Mouse (Mus musculus): Measurements from ENCODE around the gene Crocc.

Crocc gene

DNA sequence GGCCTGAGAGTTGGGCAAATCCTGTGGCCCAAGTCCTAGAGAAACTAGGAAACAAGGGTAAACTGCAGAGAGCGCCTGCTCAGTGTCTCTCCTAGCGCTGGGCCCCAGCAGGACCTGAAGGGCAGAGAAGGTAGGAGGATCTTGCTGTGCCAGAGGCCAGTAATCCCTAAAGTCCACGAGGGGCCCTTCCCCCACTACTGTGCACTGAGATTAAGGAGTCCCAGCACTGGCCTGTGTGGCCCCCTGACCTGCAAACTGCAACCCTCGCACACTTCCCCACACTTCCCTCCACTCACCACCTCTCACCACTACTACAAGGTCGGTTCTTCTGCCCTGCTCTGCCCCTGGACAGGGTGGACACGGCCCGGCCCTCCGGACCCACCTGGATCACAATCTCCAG lies 7.2 kb downstream of the Crocc start:
- H3K36me3 ChIP-seq (ENCODE audit: control insufficient read depth, insufficient read depth, low read length, poor library complexity, severe bottlenecking), result 0 out of 2 replicates have a peak, but pooled peaks cover 2% of the 10 kb centered on the region
- H3K27me3 ChIP-seq (ENCODE audit: control insufficient read depth, insufficient read depth, low read length, poor library complexity, severe bottlenecking), result no peaks in the 10 kb centered on the region
- DNase-seq (ENCODE audit: low read depth, low spot score), result no peak

DNA sequence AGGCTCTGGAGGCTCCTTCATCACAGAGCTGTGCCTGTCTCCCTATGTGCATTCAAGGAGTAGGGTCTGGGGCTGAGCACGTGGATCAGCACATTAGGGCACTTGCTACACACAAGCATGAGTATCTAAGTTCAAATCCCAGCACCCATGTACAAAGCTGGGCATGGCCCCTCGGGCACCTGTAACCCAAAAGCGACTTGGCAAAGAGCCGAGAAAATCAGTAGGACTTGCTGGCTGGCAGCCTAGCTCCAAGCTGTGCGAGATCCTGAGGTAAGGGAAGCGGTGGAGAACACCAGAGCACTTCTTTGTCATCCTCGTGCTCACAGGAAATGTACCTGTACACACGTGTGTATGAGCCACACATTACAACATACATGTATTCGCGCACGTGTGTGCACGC lies 7.9 kb downstream of the Crocc start:
- no peak for DNase-seq (ENCODE audit: low read depth, low spot score)

DNA sequence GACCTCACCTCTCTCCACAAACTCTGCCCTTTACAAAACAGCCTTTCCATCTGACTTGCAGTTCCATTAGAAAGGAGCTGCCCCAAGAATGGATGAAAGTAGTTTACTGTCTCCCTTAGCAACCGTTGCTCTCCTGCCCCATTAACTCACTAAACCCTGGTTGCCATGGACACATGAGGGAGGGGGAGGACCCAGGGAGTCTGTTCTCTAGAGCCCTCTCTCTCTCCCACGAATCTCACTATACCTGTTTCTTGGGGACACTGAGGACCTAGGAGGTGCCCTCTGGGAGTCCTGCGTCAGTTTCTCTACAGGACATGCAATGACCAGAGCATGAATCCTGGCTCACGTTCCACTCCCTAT lies 10.9 kb downstream of the Crocc start:
- no peak for DNase-seq (ENCODE audit: low read depth, low spot score)
- no peaks in the 10 kb centered on the region; the same call in 1 of the 2 replicates for H3K36me3 ChIP-seq (ENCODE audit: control insufficient read depth, insufficient read depth, low read length, poor library complexity, severe bottlenecking)

More for the DNA sequence above, 7.9 kb downstream of the Crocc start:
- H3K27me3 ChIP-seq (ENCODE audit: control insufficient read depth, insufficient read depth, low read length, poor library complexity, severe bottlenecking), result no peaks in the 10 kb centered on the region
- H3K36me3 ChIP-seq (ENCODE audit: control insufficient read depth, insufficient read depth, low read length, poor library complexity, severe bottlenecking), result 0 out of 2 replicates have a peak, but pooled peaks cover 2% of the 10 kb centered on the region

DNA sequence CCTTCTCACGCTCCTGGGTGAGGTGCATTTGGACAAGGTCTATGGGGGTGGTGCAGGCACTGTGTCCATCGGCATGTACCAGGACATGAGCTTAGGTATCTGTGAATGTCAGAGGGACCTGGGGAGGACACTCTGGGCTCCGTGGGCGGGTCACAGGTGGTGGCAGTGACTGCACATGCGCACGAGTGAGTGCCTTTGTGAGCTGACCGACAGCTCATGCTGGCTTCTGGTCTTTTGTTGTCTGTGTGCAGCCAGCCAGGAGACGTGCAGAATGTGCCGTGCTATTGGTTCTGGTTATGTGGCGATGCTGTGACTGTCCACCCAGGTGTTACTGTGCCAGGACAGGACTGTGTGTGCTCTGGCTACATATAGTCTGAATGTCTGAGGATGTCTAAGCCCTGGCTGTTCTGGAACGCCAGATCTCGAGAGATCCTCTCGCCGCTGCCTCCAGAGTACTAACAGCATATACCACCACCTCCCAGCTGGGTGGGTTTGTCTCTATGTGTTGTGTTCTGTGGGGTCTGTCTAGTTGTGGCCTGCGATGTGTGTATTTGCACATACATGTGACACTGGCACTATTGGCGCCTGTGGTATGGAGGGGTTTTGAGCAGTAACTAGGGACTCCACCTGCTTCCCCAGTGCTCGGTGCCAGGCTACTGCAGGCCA lies 11.4 kb downstream of the Crocc start:
- Histone ChIP-seq H3K36me3 (ENCODE audit: control insufficient read depth, insufficient read depth, low read length, poor library complexity, severe bottlenecking) (no peaks in the 10 kb centered on the region; the same call in 1 of the 2 replicates), H3K27me3 (ENCODE audit: control insufficient read depth, insufficient read depth, low read length, poor library complexity, severe bottlenecking) (no peaks in the 10 kb centered on the region)
- no peak for DNase-seq (ENCODE audit: low read depth, low spot score)

More for the DNA sequence above, 10.9 kb downstream of the Crocc start:
- H3K27me3 ChIP-seq (ENCODE audit: control insufficient read depth, insufficient read depth, low read length, poor library complexity, severe bottlenecking), result no peaks in the 10 kb centered on the region

DNA sequence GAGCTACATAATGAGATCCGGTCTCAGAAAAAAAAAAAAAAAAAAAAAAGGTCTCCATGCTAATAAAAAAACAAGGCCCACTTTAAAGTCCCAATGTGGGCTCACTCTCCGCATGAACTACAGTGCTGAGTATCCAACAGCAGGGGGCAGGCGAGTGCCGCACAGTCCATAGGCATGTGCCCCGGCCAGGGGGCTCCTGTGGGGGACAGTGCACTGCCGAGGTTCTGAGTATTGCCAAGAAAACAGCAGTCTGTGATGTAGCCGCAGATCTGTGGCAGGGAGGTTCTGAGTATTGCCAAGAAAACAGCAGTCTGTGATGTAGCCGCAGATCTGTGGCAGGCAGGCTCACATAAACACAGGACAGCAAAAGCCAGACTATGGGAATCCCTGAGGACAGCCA lies 15.5 kb downstream of the Crocc start:
- peak; percentile 74 for DNase-seq (ENCODE audit: low read depth, low spot score)
- Histone ChIP-seq H3K27me3 (ENCODE audit: control insufficient read depth, insufficient read depth, low read length, poor library complexity, severe bottlenecking) (no peaks in the 10 kb centered on the region), H3K36me3 (ENCODE audit: control insufficient read depth, insufficient read depth, low read length, poor library complexity, severe bottlenecking) (no peaks in the 10 kb centered on the region; the same call in 1 of the 2 replicates)

DNA sequence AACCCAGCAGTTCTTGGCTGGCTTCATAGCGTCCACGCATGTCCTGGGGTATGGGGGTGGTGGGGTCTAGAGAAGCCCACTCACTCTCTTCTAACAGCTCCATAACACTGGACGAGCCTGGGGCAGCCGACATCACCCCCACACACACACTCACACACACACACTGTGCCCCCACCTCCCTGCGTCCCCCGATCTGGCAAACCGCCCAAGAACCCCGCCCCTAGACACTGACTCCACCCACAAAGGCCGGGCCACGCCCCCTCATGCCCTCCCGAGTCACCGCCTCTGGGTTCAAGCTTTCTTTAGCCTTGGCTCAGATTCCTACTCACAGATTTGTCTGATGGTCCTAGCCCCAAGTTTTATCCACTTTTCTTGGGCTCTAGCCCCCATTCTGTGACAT lies 19.2 kb downstream of the Crocc start:
- DNase-seq (ENCODE audit: low read depth, low spot score), result no peak
- H3K27me3 ChIP-seq (ENCODE audit: control insufficient read depth, insufficient read depth, low read length, poor library complexity, severe bottlenecking), result no peaks in the 10 kb centered on the region
- peaks cover 1% of the 10 kb centered on the region; the same call in 1 of the 2 replicates for H3K36me3 ChIP-seq (ENCODE audit: control insufficient read depth, insufficient read depth, low read length, poor library complexity, severe bottlenecking)

DNA sequence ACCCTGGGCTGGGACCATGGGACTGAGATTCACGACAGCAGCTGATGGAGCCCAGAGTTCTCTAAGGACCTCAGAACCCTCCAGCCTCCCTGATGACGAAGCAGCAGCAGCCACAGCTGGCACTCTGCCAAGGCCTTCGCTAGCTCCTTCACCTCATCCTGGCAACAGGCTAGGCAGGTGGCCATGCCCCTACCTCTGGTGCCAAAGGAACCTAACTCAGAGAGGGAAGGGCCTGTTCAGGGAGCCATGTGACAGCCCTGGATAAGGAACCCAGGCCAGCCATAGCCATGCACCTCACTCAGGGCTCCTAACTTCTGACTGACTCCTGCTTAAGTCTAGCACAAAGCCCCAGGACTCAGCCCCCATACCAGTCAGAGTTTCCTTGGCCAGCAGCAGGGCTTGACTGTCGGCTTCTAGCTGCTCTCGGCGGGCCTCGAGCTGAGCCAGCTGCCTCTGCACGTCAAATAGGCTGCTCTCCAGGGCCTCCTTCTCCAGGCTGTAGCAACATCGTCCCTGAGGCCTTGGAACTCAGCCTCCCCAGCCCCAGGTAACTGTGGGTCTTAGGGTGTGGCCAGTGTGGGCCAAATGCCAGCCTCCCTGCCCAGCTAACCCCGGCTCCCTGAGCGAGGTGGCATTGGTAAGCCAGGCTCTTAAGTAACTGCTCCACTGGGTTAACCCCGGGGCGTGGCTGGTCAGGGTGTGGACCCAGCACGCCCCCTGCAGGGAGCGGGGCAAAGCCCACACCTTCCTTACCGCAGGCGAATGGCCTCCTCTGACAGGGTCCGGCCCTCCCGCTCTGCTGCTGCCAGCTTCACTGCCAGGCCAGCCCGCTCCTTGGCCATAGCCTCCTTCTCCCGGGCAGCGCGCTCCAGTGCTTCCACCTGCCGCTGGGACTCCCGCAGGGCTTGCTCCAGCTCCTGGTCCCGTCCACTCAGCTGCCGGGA lies 26.5 kb downstream of the Crocc start:
- DNase-seq (ENCODE audit: low read depth, low spot score), result no peak
- Histone ChIP-seq H3K27me3 (ENCODE audit: control insufficient read depth, insufficient read depth, low read length, poor library complexity, severe bottlenecking) (no peaks in the 10 kb centered on the region), H3K36me3 (ENCODE audit: control insufficient read depth, insufficient read depth, low read length, poor library complexity, severe bottlenecking) (0 out of 2 replicates have a peak, but pooled peaks cover 1% of the 10 kb centered on the region)

DNA sequence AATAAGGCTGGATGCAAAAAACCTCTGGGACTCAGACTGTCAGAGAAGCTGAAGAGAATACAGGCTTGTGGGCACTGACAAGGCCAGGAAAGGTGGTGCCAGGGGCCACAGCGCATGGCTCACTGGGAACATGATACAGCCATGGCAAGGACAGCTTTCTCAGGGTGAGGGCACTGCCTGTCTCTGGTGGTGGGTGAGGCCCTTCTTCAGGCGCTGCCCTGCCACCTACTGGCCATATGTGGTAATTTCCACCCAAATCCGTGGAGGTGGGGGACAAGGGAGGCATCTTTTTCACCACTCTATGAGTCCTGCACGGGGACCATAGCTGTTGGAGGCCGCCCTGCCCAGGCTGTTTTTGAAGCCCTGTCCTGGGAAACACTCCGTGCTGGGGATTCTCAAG lies 28.6 kb downstream of the Crocc start:
- 0 out of 2 replicates have a peak, but pooled peaks cover 1% of the 10 kb centered on the region for H3K36me3 ChIP-seq (ENCODE audit: control insufficient read depth, insufficient read depth, low read length, poor library complexity, severe bottlenecking)
- peak; percentile 87 for DNase-seq (ENCODE audit: low read depth, low spot score)
- no peaks in the 10 kb centered on the region for H3K27me3 ChIP-seq (ENCODE audit: control insufficient read depth, insufficient read depth, low read length, poor library complexity, severe bottlenecking)

DNA sequence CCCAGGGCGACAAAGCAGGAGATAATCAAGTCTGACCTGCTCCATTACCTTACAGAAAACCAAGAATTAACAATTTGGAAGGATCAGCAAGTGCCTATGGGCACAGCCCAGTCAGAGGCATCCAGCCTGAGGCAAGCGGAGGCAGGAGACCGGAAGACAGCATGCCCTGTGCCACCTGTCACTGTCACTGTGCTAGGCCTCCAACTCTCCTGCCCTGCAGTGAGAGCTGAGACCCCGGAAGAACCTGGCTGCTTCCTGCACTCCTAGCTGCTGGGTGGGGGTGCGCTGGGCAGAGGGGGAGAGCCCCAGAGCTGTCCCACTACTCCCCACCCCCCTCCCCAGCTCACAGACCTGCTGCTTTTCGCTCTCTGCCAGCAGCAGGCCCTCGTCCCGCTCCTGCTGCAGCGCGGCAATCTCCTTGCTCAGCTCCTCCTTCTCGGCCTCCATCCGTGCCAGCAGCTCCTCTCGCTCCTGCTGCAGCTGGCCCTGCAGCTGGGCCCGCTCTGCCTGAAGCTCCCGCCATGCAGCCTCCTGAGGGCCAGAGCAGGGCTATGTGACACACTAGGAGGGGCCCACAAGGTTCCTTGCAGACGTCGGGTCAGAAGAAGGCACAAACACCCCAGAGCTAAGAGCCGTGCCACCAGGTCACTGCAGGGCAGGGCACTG lies 29.7 kb downstream of the Crocc start:
- DNase-seq (ENCODE audit: low read depth, low spot score), result no peak
- Histone ChIP-seq H3K27me3 (ENCODE audit: control insufficient read depth, insufficient read depth, low read length, poor library complexity, severe bottlenecking) (no peaks in the 10 kb centered on the region), H3K36me3 (ENCODE audit: control insufficient read depth, insufficient read depth, low read length, poor library complexity, severe bottlenecking) (no peaks in the 10 kb centered on the region)

DNA sequence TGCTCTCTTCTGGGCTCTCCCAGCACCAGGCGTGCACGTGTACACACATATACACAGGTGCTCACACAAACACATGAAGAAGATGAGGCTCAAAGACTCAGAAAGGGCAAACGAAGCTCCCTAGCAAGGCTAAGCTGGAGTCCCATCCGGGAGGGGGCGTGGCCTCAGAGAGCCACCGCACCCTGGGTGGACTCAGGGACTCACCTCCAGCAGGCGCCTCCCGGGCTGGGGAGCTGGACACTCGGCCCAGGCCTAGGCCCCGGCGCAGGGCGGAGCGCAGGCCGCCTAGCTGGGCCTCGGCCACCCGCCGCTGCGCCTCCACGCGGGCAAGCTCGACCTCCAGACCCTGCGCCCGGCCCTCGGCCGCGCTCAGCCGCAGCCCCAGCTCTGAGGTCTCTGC lies 35.4 kb downstream of the Crocc start:
- H3K27me3 ChIP-seq (ENCODE audit: control insufficient read depth, insufficient read depth, low read length, poor library complexity, severe bottlenecking), result no peaks in the 10 kb centered on the region
- H3K36me3 ChIP-seq (ENCODE audit: control insufficient read depth, insufficient read depth, low read length, poor library complexity, severe bottlenecking), result no peaks in the 10 kb centered on the region
- DNase-seq (ENCODE audit: low read depth, low spot score), result no peak

DNA sequence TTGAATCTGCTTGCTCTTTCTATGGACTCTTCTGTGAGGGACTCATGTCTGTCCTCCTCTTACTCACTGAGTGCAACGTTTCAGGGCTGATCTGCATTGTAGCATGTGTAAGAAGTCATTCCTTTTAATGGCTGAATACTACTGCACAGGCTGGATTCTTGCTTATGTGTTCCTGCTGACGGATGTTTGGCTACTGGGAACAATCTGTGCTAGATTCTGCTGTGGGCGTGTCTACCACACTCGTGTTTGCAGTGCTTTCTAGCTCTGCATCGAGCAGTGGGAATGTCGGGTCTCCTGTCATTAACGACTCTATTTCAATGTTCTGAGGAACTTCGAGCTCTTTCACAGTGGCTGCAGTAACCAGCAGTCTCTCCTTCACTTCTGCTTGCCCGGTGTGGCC lies 36.3 kb downstream of the Crocc start:
- DNase-seq (ENCODE audit: low read depth, low spot score), result no peak
- H3K27me3 ChIP-seq (ENCODE audit: control insufficient read depth, insufficient read depth, low read length, poor library complexity, severe bottlenecking), result no peaks in the 10 kb centered on the region
- no peaks in the 10 kb centered on the region for H3K36me3 ChIP-seq (ENCODE audit: control insufficient read depth, insufficient read depth, low read length, poor library complexity, severe bottlenecking)

DNA sequence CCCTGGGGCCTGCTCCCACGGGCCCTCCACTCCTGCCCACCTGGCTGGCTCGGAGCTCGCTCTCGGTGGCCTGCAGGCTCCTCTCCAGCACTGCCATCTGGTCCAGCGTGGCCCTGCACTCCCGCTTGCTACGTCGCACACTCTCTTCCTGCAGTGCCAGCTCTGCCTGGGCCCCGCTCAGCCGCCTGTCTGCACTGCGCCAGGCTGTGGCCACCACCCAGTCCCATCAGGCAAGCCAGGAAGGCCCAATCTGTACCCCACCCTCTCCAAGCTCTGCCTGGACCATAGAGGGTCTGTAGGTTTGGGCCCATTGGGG lies 38.8 kb downstream of the Crocc start:
- Histone ChIP-seq H3K27me3 (ENCODE audit: control insufficient read depth, insufficient read depth, low read length, poor library complexity, severe bottlenecking) (no peaks in the 10 kb centered on the region), H3K36me3 (ENCODE audit: control insufficient read depth, insufficient read depth, low read length, poor library complexity, severe bottlenecking) (no peaks in the 10 kb centered on the region)
- DNase-seq (ENCODE audit: low read depth, low spot score), result no peak

DNA sequence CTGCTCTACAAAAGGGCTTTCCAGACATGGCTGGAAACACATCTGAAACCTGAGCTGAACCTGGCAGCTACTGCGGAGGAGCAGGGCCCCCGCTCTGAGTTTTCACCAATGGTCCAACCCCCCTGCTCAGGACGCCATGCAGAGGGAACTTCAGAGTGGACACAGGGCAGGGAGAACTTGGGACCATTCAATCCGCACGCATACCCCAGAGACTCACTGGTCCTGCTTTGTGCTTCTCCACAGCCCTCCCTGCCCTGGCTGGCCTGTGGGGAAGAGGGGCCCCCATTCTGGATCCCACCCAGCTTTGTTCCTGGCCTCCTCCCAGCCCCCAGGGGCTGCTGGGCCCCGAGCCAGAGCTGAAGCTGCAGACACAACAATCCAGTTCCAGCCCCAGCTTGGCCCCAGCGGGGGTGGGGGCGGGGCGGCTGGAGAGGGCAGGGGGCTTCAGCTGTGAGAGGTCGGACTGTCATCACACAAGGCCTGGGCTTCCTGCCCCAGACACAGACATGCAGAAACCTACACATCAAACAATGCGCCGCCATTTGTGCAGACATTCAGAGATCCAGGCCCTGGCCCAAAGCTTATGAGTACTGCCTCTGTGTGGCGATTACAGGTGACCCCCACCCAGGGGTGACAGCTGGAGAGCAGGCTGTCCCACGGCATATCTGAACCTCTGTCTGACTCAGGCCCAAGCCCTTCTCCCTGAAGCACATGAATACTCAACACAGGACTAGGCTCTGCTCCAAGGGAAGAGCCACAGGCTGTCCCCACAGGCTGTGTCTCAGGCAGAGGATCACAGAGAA lies 39.3 kb downstream of the Crocc start:
- no peak for DNase-seq (ENCODE audit: low read depth, low spot score)
- no peaks in the 10 kb centered on the region for H3K27me3 ChIP-seq (ENCODE audit: control insufficient read depth, insufficient read depth, low read length, poor library complexity, severe bottlenecking)
- H3K36me3 ChIP-seq (ENCODE audit: control insufficient read depth, insufficient read depth, low read length, poor library complexity, severe bottlenecking), result no peaks in the 10 kb centered on the region

DNA sequence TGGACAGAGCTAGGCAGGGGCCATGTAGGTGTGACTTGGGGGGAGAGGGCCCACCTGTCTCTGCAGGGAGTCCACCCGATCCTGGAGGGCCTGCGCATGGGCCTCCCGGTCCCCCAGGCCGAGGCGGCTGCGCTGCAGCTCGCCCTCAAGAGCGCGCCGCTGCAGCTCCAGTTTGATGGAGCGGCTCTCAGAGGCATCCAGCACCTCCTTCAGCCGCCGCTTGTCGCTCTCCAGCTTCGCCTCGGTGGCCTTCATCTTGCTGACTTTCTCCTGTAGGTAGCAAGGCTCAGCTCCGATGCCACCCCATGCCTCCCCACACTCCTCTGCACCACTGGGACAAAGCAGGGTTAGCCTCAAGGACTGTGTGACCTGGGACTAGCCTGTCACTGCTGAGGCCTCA lies 40.1 kb downstream of the Crocc start:
- no peak for DNase-seq (ENCODE audit: low read depth, low spot score)
- Histone ChIP-seq H3K36me3 (ENCODE audit: control insufficient read depth, insufficient read depth, low read length, poor library complexity, severe bottlenecking) (no peaks in the 10 kb centered on the region), H3K27me3 (ENCODE audit: control insufficient read depth, insufficient read depth, low read length, poor library complexity, severe bottlenecking) (no peaks in the 10 kb centered on the region)
